Mouse (Mus musculus) CD4-positive helper T cell, adult 2 months (primary cell): ENCODE results near the gene Arl4c.

Source experiments
- DNase-seq: peaks from one replicate; pipeline ENCODE4 v3.0.0-alpha.2; 2012; ENCODE audit warnings: low read depth, missing footprints, low spot score

Gene Arl4c

GRCm38 (mm10) chr1:88625190-88625589, 76.8 kb downstream of the Arl4c start:
- peak; percentile 41 for DNase-seq

- no peak for DNase-seq
Measured at GRCm38 (mm10) chr1:88624376-88624775, 77.6 kb downstream of the Arl4c start.

- no peak for DNase-seq
Measured at GRCm38 (mm10) chr1:88623541-88624115, 78.4 kb downstream of the Arl4c start.
